Mouse (Mus musculus) CD4-positive, CD25-positive, alpha-beta regulatory T cell (primary cell): ENCODE measurements around the gene Prr15l. TPM values are rescaled to one million over a fixed set of nuclear protein-coding genes. Genes with fewer than 3 reads are reported as not detected.

Source experiments
- polyA plus RNA-seq: library from polyadenylated mRNA; unstranded; fragments of 100-300 nt; shearing (Covaris generic); gene quantifications from one replicate; pipeline ENCODE4 v1.2.1, GENCODE M21; 2017

Gene Prr15l
- polyA plus RNA-seq, result 0.13 TPM

GRCm38 (mm10) chr11:96928088-96928487 lies at the start of gene Prr15l:
Prr15l (plus strand) TSS chr11:96928104.

GRCm38 (mm10) chr11:96916044-96916884 lies 11.6 kb upstream of the Prr15l start, which contains the start of gene Cdk5rap3:
Cdk5rap3 (minus strand) TSS chr11:96916496.

GRCm38 (mm10) chr11:96943746-96944304 lies 15.9 kb downstream of the Prr15l start, which contains the start of gene Pnpo:
Pnpo (minus strand) TSS chr11:96943986.

GRCm38 (mm10) chr11:96982859-96983258 lies 55.0 kb downstream of the Prr15l start, which contains the start of gene Sp2:
Sp2 (minus strand) TSS chr11:96982959.

Other genes starting within 250 kb of the Prr15l start
- gene Snx11, start 150.5 kb upstream of the Prr15l start, polyA plus RNA-seq, result 32.6 TPM
- 44.5 TPM for gene Cbx1, start 139.0 kb upstream of the Prr15l start, polyA plus RNA-seq
- gene Nfe2l1, start 98.1 kb upstream of the Prr15l start, polyA plus RNA-seq, result 53.0 TPM
- 0.37 TPM for gene Copz2, start 78.2 kb upstream of the Prr15l start, polyA plus RNA-seq
- gene Cdk5rap3, start 11.6 kb upstream of the Prr15l start, polyA plus RNA-seq, result 78.6 TPM
- gene Pnpo, start 15.9 kb downstream of the Prr15l start, polyA plus RNA-seq, result 40.8 TPM
- gene Sp2, start 54.9 kb downstream of the Prr15l start, polyA plus RNA-seq, result 76.0 TPM
- 29.5 TPM for gene Sp6, start 85.3 kb downstream of the Prr15l start, polyA plus RNA-seq
- 14.4 TPM for gene Scrn2, start 101.8 kb downstream of the Prr15l start, polyA plus RNA-seq
- 0.22 TPM for gene Lrrc46, start 113.3 kb downstream of the Prr15l start, polyA plus RNA-seq
- 84.8 TPM for gene Mrpl10, start 113.5 kb downstream of the Prr15l start, polyA plus RNA-seq
- gene Osbpl7, start 122.5 kb downstream of the Prr15l start, polyA plus RNA-seq, result 35.0 TPM
- 9.6 TPM for gene Tbx21, start 187.2 kb downstream of the Prr15l start, polyA plus RNA-seq
- gene Tbkbp1, start 223.4 kb downstream of the Prr15l start, polyA plus RNA-seq, result 0.16 TPM